Mouse (Mus musculus): ENCODE measurements around the gene Sgsh. TPM values are rescaled to one million over a fixed set of nuclear protein-coding genes. Genes with fewer than 3 reads are reported as not detected.
A peak's percentile ranks its signal among the peaks of the same experiment; 100 is the strongest.

Gene Sgsh
- total and polyA plus RNA-seq, 3 experiments: 0.12 to 0.25 TPM; not detected in 1

- DNase-seq (ENCODE audit: low read depth, low spot score): no peak
- H3K4me3 ChIP-seq (ENCODE audit: control insufficient read depth in 1 of 2, insufficient read depth in 1 of 2, low read depth in 2 of 2, low read length in 2 of 2): no peak overlapping the region
- no peak for TF ChIP-seq MAX (IDR thresholded peaks at IDR 0.05; ENCODE audit: low read length)
- no peak for TF ChIP-seq RCOR1 (IDR thresholded peaks at IDR 0.05; ENCODE audit: low read depth, low read length)
- no peak for TF ChIP-seq SIN3A (IDR thresholded peaks at IDR 0.05; ENCODE audit: low read length)
- TF ChIP-seq MAFK (IDR thresholded peaks at IDR 0.05; ENCODE audit: borderline replicate concordance, low read depth, low read length): no peak
- TF ChIP-seq GATA1 (IDR thresholded peaks at IDR 0.05; ENCODE audit: low read depth, low read length): no peak
- TF ChIP-seq POLR2A (IDR thresholded peaks at IDR 0.05; ENCODE audit: control insufficient read depth in 1 of 2, insufficient read depth in 1 of 2, low read depth in 1 of 2, low read length in 2 of 2, poor library complexity in 1 of 2): no peak
- TF ChIP-seq POLR2AphosphoS2 (IDR thresholded peaks at IDR 0.05; ENCODE audit: low read length): no peak
- TF ChIP-seq ZMIZ1 (IDR thresholded peaks at IDR 0.05; ENCODE audit: low read depth, low read length): no peak
- no peak for TF ChIP-seq KAT2A (conservative IDR thresholded peaks at IDR 0.05; ENCODE audit: low read depth, low read length)
- no peak for TF ChIP-seq MEF2A (IDR thresholded peaks at IDR 0.05; ENCODE audit: extremely low read depth, insufficient replicate concordance, low read depth, low read length, poor library complexity, severe bottlenecking)
- no peak for TF ChIP-seq ZC3H11A (IDR thresholded peaks at IDR 0.05; ENCODE audit: low read depth, low read length)
- no peak for TF ChIP-seq MXI1 (IDR thresholded peaks at IDR 0.05; ENCODE audit: low read depth, low read length)
- TF ChIP-seq MYB (IDR thresholded peaks at IDR 0.05; ENCODE audit: low read depth, low read length): no peak
- no peak for TF ChIP-seq ZNF384 (IDR thresholded peaks at IDR 0.05; ENCODE audit: low read depth, low read length)
- H3K9ac ChIP-seq (ENCODE audit: control insufficient read depth, low read depth, low read length, poor library complexity, severe bottlenecking): no peak overlapping the region
- H3K4me1 ChIP-seq (ENCODE audit: control insufficient read depth in 1 of 2, insufficient read depth in 2 of 2, low read length in 2 of 2): peaks cover 6 to 20% of the 10 kb centered on the region in 2 experiments
- H3K9me3 ChIP-seq (replicated peaks; ENCODE audit: insufficient read depth, low read length): no peaks in the 10 kb centered on the region
- no peaks in the 10 kb centered on the region; the same call in 1 of the 2 replicates for H3K79me2 ChIP-seq (ENCODE audit: control insufficient read depth, insufficient read depth, low read length, poor library complexity)
- no peak overlapping the region for H3K27ac ChIP-seq (ENCODE audit: control insufficient read depth, low read depth, low read length)
- H3K27me3 ChIP-seq (ENCODE audit: control insufficient read depth in 1 of 2, insufficient read depth in 2 of 2, low read length in 2 of 2): no peaks in the 10 kb centered on the region
- peaks cover 0 to 5% of the 10 kb centered on the region in 2 experiments; a peak in 1 of 4 replicates for H3K36me3 ChIP-seq (ENCODE audit: control insufficient read depth in 1 of 2, insufficient read depth in 2 of 2, low read length in 2 of 2)
These were observed 40.1 kb upstream of the Sgsh start for GRCm38 (mm10) chr11:119395394-119395793.

GRCm38 (mm10) chr11:119394210-119394609 lies 38.9 kb upstream of the Sgsh start:
- Histone ChIP-seq H3K4me3 (ENCODE audit: control insufficient read depth in 1 of 2, insufficient read depth in 1 of 2, low read depth in 2 of 2, low read length in 2 of 2) (no peak overlapping the region), H3K9me3 (replicated peaks; ENCODE audit: insufficient read depth, low read length) (no peaks in the 10 kb centered on the region), H3K79me2 (ENCODE audit: control insufficient read depth, insufficient read depth, low read length, poor library complexity) (no peaks in the 10 kb centered on the region; the same call in 1 of the 2 replicates), H3K27ac (ENCODE audit: control insufficient read depth, low read depth, low read length) (no peak overlapping the region), H3K9ac (ENCODE audit: control insufficient read depth, low read depth, low read length, poor library complexity, severe bottlenecking) (no peak overlapping the region), H3K27me3 (ENCODE audit: control insufficient read depth in 1 of 2, insufficient read depth in 2 of 2, low read length in 2 of 2) (peaks cover 3 to 6% of the 10 kb centered on the region in 2 experiments), H3K36me3 (ENCODE audit: control insufficient read depth in 1 of 2, insufficient read depth in 2 of 2, low read length in 2 of 2) (peaks cover 0 to 5% of the 10 kb centered on the region in 2 experiments; a peak in 1 of 4 replicates), H3K4me1 (ENCODE audit: control insufficient read depth in 1 of 2, insufficient read depth in 2 of 2, low read length in 2 of 2) (peaks cover 6 to 25% of the 10 kb centered on the region in 2 experiments)
- no peak for DNase-seq (ENCODE audit: low read depth, low spot score)
- no peak for TF ChIP-seq TCF12 (IDR thresholded peaks at IDR 0.05; ENCODE audit: low read depth, low read length)

- DNase-seq (ENCODE audit: low read depth, low spot score): no peak
- H3K4me1 ChIP-seq (ENCODE audit: control insufficient read depth in 1 of 2, insufficient read depth in 2 of 2, low read length in 2 of 2): peaks cover 6 to 25% of the 10 kb centered on the region in 2 experiments
- TF ChIP-seq USF1 (IDR thresholded peaks at IDR 0.05; ENCODE audit: low read depth, low read length) (peak; percentile 3; the same call in 1 of the 2 replicates), ELF1 (IDR thresholded peaks at IDR 0.05; ENCODE audit: low read depth, low read length) (0 out of 2 replicates have a peak, but pooled peaks have one; percentile 9), SIN3A (IDR thresholded peaks at IDR 0.05; ENCODE audit: low read length) (no peak), GABPA (IDR thresholded peaks at IDR 0.05; ENCODE audit: low read depth, low read length) (no peak)
- H3K9ac ChIP-seq (ENCODE audit: control insufficient read depth, low read depth, low read length, poor library complexity, severe bottlenecking): peak overlapping the region; percentile 67
- peak overlapping the region; percentile 75 to 80 for H3K4me3 ChIP-seq (ENCODE audit: control insufficient read depth in 1 of 2, insufficient read depth in 1 of 2, low read depth in 2 of 2, low read length in 2 of 2)
- H3K36me3 ChIP-seq (ENCODE audit: control insufficient read depth in 1 of 2, insufficient read depth in 2 of 2, low read length in 2 of 2): peaks cover 0 to 5% of the 10 kb centered on the region in 2 experiments; a peak in 1 of 4 replicates
- no peak overlapping the region; the same call in 1 of the 2 replicates for H3K27ac ChIP-seq (ENCODE audit: control insufficient read depth, low read depth, low read length)
- no peaks in the 10 kb centered on the region; the same call in 1 of the 2 replicates for H3K79me2 ChIP-seq (ENCODE audit: control insufficient read depth, insufficient read depth, low read length, poor library complexity)
- peaks cover 5 to 6% of the 10 kb centered on the region in 2 experiments for H3K27me3 ChIP-seq (ENCODE audit: control insufficient read depth in 1 of 2, insufficient read depth in 2 of 2, low read length in 2 of 2)
- H3K9me3 ChIP-seq (replicated peaks; ENCODE audit: insufficient read depth, low read length): no peaks in the 10 kb centered on the region
These were observed 38.1 kb upstream of the Sgsh start for GRCm38 (mm10) chr11:119393483-119393804.
